Mouse (Mus musculus): ENCODE data around the gene Crxos. TPM values are rescaled to one million over a fixed set of nuclear protein-coding genes. Genes with fewer than 3 reads are reported as not detected.

Crxos gene
- polyA plus RNA-seq, 1 experiment from 2014 or later, result not detected

DNA sequence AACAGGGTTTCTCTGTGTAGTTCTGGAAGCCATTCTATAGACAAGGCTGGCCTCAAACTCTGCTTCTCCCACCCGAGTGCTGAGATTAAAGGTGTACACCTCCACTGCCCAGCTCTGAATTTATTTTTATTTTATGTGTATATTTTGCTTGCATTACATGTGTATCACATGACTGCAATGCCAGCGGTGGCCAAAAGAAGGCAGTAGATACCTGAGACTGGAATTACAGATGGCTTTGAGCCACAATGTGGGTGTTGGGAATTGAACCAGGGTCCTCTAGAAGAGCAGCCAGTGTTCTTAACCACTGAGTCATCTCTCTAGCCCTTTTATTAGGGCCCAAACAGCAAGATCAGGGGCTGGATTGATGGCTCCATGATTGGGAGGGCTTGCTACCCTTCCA lies 48.1 kb downstream of the Crxos start:
- Histone ChIP-seq H3K27ac (replicated peaks) (no peak overlapping the region), H3K4me3 (no peak overlapping the region), H3K9me3 (replicated peaks) (peaks cover 8% of the 10 kb centered on the region), H3K27me3 (ENCODE audit: low read depth, poor library complexity, severe bottlenecking) (no peaks in the 10 kb centered on the region), H3K36me3 (peaks cover 9% of the 10 kb centered on the region), H3K4me1 (no peaks in the 10 kb centered on the region)
- WGBS, result 63% methylated on average over 2 of the region's 2 CpGs
- no peak for DNase-seq (ENCODE audit: low spot score)

GRCm38 (mm10) chr7:15931635-15932034 lies 49.2 kb downstream of the Crxos start:
- DNase-seq (ENCODE audit: low spot score), result no peak
- H3K36me3 ChIP-seq, result peaks cover 20% of the 10 kb centered on the region
- 82% methylated on average over 3 of the region's 3 CpGs for WGBS
- H3K4me1 ChIP-seq, result no peaks in the 10 kb centered on the region
- no peak overlapping the region for H3K27ac ChIP-seq (replicated peaks)
- H3K9me3 ChIP-seq (replicated peaks), result peaks cover 10% of the 10 kb centered on the region
- H3K4me3 ChIP-seq, result no peak overlapping the region
- no peaks in the 10 kb centered on the region for H3K27me3 ChIP-seq (ENCODE audit: low read depth, poor library complexity, severe bottlenecking)

- Histone ChIP-seq H3K4me3 (no peak overlapping the region), H3K27me3 (ENCODE audit: low read depth, poor library complexity, severe bottlenecking) (no peaks in the 10 kb centered on the region), H3K36me3 (peaks cover 40% of the 10 kb centered on the region), H3K9me3 (replicated peaks) (peaks cover 10% of the 10 kb centered on the region), H3K4me1 (no peaks in the 10 kb centered on the region), H3K27ac (replicated peaks) (no peak overlapping the region)
- no peak for DNase-seq (ENCODE audit: low spot score)
- WGBS, result 71% methylated on average over 16 of the region's 16 CpGs
These were observed 51.3 kb downstream of the Crxos start for GRCm38 (mm10) chr7:15933437-15934359.

DNA sequence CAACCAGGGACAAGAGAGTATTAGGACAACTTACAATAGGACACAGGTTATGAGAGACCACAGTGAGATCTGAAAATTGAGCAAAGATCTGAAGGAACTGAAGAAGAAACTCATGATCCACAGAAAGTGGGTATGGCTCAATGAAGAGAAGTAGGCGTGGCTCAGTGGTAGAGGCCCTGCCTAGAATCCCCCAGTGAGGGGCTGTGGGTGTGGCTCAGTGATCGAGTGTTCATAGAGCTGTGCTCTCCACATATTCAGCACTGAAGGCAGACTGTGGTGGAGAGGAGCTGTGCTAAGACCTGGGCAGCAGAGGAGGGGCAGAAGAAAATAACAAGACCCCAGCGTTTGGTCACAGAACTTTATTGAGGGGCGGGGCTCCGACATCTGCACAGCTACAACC lies 55.1 kb downstream of the Crxos start:
- 91% methylated on average over 5 of the region's 5 CpGs for WGBS
- peaks cover 78% of the 10 kb centered on the region for H3K36me3 ChIP-seq
- peaks cover 10% of the 10 kb centered on the region for H3K9me3 ChIP-seq (replicated peaks)

DNA sequence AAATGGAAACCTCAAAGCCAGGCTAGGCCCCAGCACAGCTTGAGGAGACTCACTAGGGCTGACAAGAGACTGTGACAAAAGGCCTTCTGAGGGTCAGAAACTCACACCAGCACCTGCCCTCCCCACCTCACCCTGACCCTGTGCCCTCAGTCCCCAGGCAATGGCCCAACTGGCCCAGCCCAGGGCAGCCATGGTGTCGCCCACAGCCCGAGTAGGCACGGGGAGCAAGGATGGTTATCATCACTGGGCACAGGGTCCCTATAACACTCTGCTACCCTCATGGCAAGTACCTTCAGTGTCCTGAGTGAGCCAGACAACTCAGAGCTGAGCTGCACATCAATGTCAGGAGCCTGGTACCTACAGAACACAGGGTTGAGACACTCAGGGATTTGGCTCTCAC lies 56.2 kb downstream of the Crxos start:
- H3K9me3 ChIP-seq (replicated peaks), result peaks cover 10% of the 10 kb centered on the region
- no peaks in the 10 kb centered on the region for H3K4me1 ChIP-seq
- peaks cover 90% of the 10 kb centered on the region for H3K36me3 ChIP-seq
- no peak for DNase-seq (ENCODE audit: low spot score)
- no peaks in the 10 kb centered on the region for H3K27me3 ChIP-seq (ENCODE audit: low read depth, poor library complexity, severe bottlenecking)
- no peak overlapping the region for H3K4me3 ChIP-seq
- H3K27ac ChIP-seq (replicated peaks), result no peak overlapping the region
- 94% methylated on average over 3 of the region's 3 CpGs for WGBS

More for the DNA sequence above, 55.1 kb downstream of the Crxos start:
- Histone ChIP-seq H3K27ac (replicated peaks) (no peak overlapping the region), H3K4me1 (no peaks in the 10 kb centered on the region), H3K27me3 (ENCODE audit: low read depth, poor library complexity, severe bottlenecking) (no peaks in the 10 kb centered on the region), H3K4me3 (no peak overlapping the region)
- DNase-seq (ENCODE audit: low spot score), result no peak

- Histone ChIP-seq H3K4me3 (peak overlapping the region; percentile 77; the same call in 1 of the 2 replicates), H3K9me3 (replicated peaks) (no peaks in the 10 kb centered on the region), H3K27me3 (ENCODE audit: low read depth, poor library complexity, severe bottlenecking) (0 out of 2 replicates have a peak, but pooled peaks cover 6% of the 10 kb centered on the region), H3K36me3 (peaks cover 52% of the 10 kb centered on the region), H3K27ac (replicated peaks) (no peak overlapping the region), H3K4me1 (peaks cover 29% of the 10 kb centered on the region)
- 94% methylated on average over 1 of the region's 1 CpGs for WGBS
- no peak for DNase-seq (ENCODE audit: low spot score)
These were observed 61.9 kb downstream of the Crxos start for GRCm38 (mm10) chr7:15944311-15944710.

DNA sequence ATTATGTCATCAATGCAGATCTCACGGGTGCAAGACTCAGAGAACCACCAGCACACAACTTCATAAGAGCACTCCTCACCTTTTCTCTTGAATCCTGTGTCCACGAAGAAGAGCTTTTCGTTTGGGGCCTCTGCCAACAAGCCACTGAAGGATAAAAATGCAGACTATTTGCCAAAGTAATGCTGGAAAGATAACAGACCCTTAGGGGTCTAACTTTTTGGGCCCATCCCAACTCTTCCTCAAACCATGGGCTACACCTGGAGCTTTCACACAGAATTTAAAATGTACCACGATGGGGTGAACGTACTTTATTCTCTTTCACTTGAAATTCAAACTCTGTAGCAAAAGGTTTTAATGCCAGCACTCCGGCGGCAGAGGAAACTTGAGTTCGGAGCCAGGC lies 62.8 kb downstream of the Crxos start:
- no peaks in the 10 kb centered on the region for H3K9me3 ChIP-seq (replicated peaks)
- peak overlapping the region; percentile 77 for H3K4me3 ChIP-seq
- H3K27ac ChIP-seq (replicated peaks), result peak overlapping the region; percentile 97
- peaks cover 43% of the 10 kb centered on the region for H3K36me3 ChIP-seq
- no peak for DNase-seq (ENCODE audit: low spot score)
- peaks cover 29% of the 10 kb centered on the region for H3K4me1 ChIP-seq
- H3K27me3 ChIP-seq (ENCODE audit: low read depth, poor library complexity, severe bottlenecking), result 0 out of 2 replicates have a peak, but pooled peaks cover 10% of the 10 kb centered on the region
- WGBS, result 9% methylated on average over 8 of the region's 8 CpGs

DNA sequence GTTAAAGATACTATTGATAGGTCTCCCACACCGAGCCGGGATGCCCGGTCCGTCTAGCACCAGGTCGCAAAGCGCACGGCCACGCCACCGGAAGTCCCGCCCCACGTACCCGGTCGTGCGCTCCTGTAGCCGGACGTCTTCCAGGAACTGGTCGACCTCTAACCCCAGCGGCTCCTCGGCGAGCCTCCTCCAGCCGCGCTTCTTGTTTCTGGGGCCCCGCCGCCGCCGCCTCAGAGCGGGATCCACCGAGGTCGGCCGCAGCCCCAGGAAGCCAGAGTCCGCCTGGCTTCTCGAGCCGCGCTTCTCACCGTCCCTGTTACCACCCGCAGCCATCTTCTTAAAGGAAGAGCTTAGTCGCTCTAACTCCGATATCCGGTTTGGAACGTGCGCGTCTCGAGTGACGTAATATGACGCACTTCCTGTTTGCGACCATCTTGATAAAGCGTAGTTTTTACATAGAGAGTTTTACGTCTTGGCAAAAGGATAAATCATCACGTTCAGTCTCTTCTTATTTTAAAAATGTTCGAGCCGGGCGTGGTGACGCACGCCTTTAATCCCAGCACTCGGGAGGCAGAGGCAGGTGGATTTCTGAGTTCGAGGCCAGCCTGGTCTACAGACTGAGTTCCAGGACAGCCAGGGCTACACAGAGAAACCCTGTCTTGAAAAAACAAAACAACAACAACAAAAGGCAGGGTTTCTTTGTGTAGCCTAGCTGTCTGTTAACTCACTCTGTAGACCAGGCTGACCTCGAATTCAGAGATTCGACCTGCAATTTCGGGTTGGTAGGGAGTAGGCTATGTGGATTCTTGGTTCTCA lies 63.5 kb downstream of the Crxos start, which contains the start of gene Nop53:
Gene Nop53, minus strand, starts transcription at position 354 of the 816 bp plus-strand sequence.
- Histone ChIP-seq H3K27ac (replicated peaks) (peak within 1 kb of the TSS; percentile 97), H3K36me3 (peaks cover 36% of the 10 kb centered on the region), H3K9me3 (replicated peaks) (no peaks in the 10 kb centered on the region), H3K27me3 (ENCODE audit: low read depth, poor library complexity, severe bottlenecking) (0 out of 2 replicates have a peak, but pooled peaks cover 10% of the 10 kb centered on the region), H3K4me1 (peaks cover 29% of the 10 kb centered on the region), H3K4me3 (peak within 1 kb of the TSS; percentile 77)
- WGBS, result 2% methylated on average over 59 of the region's 59 CpGs
- peak; percentile 94 for DNase-seq (ENCODE audit: low spot score)

DNA sequence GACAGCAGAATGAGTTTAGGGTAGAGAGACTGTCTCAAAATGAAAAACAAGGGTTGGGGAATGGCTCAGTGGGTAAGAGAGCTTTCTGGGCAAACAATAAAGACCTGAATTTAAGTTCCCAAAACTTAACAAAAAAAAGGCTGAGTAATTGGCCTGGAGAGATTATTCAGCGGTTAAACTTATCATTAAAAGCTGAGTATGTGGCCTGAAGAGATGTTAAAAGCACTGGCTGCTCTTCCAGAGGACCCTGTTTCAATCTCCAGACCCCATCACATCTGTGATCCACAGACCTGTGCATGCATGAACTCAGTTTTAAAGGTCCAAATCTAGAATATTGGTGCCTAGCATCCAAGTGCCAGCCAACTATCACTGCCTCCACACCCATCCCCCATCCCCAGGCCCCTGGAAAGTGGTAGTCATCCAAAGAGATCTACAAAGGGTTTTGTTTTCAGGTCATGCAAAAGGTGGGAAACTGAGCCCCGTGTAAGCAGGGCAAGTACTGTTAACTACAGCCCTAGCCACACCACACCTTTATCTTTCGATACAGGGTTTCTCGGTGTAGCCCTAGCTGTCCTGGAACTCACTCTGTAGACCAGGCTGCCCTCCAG lies 65.3 kb downstream of the Crxos start:
- peak overlapping the region; percentile 47; the same call in 1 of the 2 replicates for H3K27ac ChIP-seq (replicated peaks)
- peaks cover 18% of the 10 kb centered on the region for H3K36me3 ChIP-seq
- 0 out of 2 replicates have a peak, but pooled peaks cover 10% of the 10 kb centered on the region for H3K27me3 ChIP-seq (ENCODE audit: low read depth, poor library complexity, severe bottlenecking)
- no peak for DNase-seq (ENCODE audit: low spot score)
- peak overlapping the region; percentile 38 for H3K4me3 ChIP-seq
- H3K9me3 ChIP-seq (replicated peaks), result no peaks in the 10 kb centered on the region
- WGBS, result 53% methylated on average over 4 of the region's 4 CpGs
- peaks cover 29% of the 10 kb centered on the region for H3K4me1 ChIP-seq

DNA sequence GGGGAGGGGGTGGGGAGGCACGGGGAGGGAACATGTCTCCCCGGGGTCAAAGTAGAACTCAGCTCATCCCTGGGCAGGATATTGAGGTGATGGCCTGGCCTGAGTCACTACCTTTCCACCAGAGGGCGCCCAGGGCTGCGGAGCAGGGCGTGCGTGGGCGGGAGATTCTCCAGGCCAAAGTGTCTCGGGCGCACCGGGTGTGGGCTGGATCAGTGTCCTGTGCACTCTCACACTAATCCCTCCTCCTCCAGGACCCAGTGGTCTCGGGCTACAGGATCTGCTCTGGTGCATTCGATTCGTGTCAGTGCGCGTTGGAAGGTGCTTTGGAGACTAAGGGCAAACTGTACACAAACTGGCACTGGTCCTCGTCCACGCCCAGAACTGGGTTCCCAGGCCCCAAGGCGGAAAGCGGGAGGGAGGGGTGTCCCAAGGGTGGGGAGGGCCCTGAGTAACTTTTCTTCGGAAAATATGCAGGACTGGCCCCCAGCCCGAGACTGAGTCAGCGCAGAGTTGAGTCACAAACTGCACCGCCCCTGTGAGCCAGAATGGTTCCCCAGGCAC lies 66.0 kb downstream of the Crxos start:
- DNase-seq (ENCODE audit: low spot score), result peak; percentile 81
- Histone ChIP-seq H3K36me3 (peaks cover 13% of the 10 kb centered on the region), H3K9me3 (replicated peaks) (peaks cover 3% of the 10 kb centered on the region; the same call in 1 of the 2 replicates), H3K4me3 (peak overlapping the region; percentile 38), H3K27me3 (ENCODE audit: low read depth, poor library complexity, severe bottlenecking) (0 out of 2 replicates have a peak, but pooled peaks cover 10% of the 10 kb centered on the region), H3K4me1 (peaks cover 29% of the 10 kb centered on the region), H3K27ac (replicated peaks) (peak overlapping the region; percentile 47; the same call in 1 of the 2 replicates)
- WGBS, result 6% methylated on average over 23 of the region's 23 CpGs

DNA sequence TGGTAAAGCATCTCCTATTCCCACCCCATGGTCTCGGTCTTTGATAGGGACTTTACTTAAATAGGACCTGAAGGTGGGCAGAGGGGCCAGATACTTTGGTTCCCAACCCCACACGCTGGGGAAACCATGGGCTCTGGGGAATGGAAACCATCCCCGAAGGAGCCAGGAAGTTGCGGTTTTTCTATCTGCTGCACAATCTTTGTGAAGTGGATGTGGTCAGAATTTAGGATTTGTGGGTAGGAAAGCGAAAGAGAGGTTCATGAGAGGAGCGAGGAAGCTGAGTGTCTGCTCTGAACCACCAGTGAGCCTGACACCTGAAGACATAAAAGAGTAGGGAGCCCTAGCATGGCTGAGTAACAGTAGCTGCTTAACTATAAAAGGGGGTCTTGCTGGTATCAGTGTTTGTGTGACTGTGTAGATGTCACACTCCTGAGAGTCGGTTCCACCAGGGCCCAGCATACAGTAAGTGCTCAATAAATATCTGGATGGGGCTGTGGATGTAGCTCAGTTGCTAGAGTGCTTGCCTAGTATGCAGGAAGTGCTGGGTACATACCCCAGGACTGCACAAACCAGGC lies 66.9 kb downstream of the Crxos start:
- DNase-seq (ENCODE audit: low spot score), result no peak
- Histone ChIP-seq H3K4me3 (no peak overlapping the region), H3K27ac (replicated peaks) (no peak overlapping the region), H3K27me3 (ENCODE audit: low read depth, poor library complexity, severe bottlenecking) (0 out of 2 replicates have a peak, but pooled peaks cover 10% of the 10 kb centered on the region), H3K4me1 (peaks cover 27% of the 10 kb centered on the region), H3K9me3 (replicated peaks) (peaks cover 9% of the 10 kb centered on the region; the same call in 1 of the 2 replicates), H3K36me3 (peaks cover 6% of the 10 kb centered on the region)
- WGBS, result 88% methylated on average over 7 of the region's 7 CpGs

Data from midbrain, embryonic 10.5 days (tissue).